Comparison of ENCODE assay signal across 30 mouse cellular contexts in the genomic region with DNA sequence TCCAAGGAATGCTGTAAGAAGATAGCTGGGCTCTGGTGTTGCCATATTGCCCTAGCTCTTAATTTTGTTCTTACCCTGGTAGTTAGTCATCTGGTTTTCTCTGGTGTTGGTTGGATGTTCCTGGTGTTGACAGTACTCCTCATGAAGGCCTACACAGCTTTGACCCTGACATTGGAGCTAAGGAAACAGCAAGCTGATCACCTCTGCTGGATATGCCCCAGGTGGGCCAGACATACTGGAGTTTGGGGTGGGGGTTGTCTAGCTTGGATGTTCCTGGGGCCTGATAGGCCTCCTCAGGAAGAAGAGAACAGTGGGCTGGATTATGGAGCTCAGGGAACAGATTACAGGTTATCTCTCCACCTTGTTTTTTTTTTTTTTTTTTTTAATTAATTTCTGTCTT.
"Had no signal": no experiment of that assay in that cellular context is flagged by ENCODE, and none has a peak within 500 bp of the region (broad histone marks: within the 10 kb centered on the region; RNA-seq: fewer than 3 reads in every experiment).

No protein-coding gene starts in this region.

- H3K9ac ChIP-seq: heart, embryonic 12.5 days; heart, embryonic 13.5 days; heart, embryonic 15.5 days; hindbrain, embryonic 12.5 days; hindbrain, embryonic 13.5 days; hindbrain, embryonic 14.5 days; hindbrain, embryonic 15.5 days; intestine, embryonic 15.5 days; kidney, embryonic 15.5 days had no signal

- H3K27me3 ChIP-seq: heart, embryonic 12.5 days; heart, embryonic 13.5 days; heart, embryonic 15.5 days; hindbrain, embryonic 12.5 days; hindbrain, embryonic 13.5 days; hindbrain, embryonic 15.5 days; intestine, embryonic 15.5 days; kidney, embryonic 15.5 days had no signal

- H3K36me3 ChIP-seq: heart, embryonic 12.5 days; heart, embryonic 13.5 days; heart, embryonic 15.5 days; hindbrain, embryonic 10.5 days; hindbrain, embryonic 12.5 days; hindbrain, embryonic 13.5 days; hindbrain, embryonic 15.5 days; intestine, embryonic 15.5 days; kidney, embryonic 15.5 days had no signal

- H3K4me1 ChIP-seq: heart, embryonic 12.5 days; heart, embryonic 15.5 days; hindbrain, embryonic 10.5 days; hindbrain, embryonic 12.5 days; hindbrain, embryonic 13.5 days; hindbrain, embryonic 15.5 days; intestine, embryonic 15.5 days; kidney, embryonic 15.5 days had no signal

- H3K4me3 ChIP-seq: heart, embryonic 12.5 days; heart, embryonic 13.5 days; heart, embryonic 15.5 days; hindbrain, embryonic 10.5 days; hindbrain, embryonic 12.5 days; hindbrain, embryonic 13.5 days; hindbrain, embryonic 15.5 days; intestine, embryonic 15.5 days; kidney, embryonic 15.5 days; layer of hippocampus, adult 2 months; left cerebral cortex, adult 2 months had no signal

- DNase-seq: heart, postnatal 10 days; heart, postnatal 14 days; heart, postnatal 36 days; heart, postnatal 4 days; kidney, adult 11 months; kidney, adult 18-20 months; kidney, adult 2 months; kidney, adult 8-10 months; kidney, adult 9 months; kidney, postnatal 10 days; kidney, postnatal 14 days; kidney, postnatal 25 days; kidney, postnatal 36 days; kidney, postnatal 4 days; layer of hippocampus, adult 9-11 months; layer of hippocampus, postnatal 36 days had no signal

- H3K9me3 ChIP-seq: heart, embryonic 12.5 days; heart, embryonic 13.5 days; heart, embryonic 15.5 days; hindbrain, embryonic 10.5 days; hindbrain, embryonic 12.5 days; hindbrain, embryonic 13.5 days; hindbrain, embryonic 15.5 days; intestine, embryonic 15.5 days; kidney, embryonic 15.5 days had no signal

- H3K27ac ChIP-seq: heart, embryonic 13.5 days; heart, embryonic 15.5 days; hindbrain, embryonic 10.5 days; hindbrain, embryonic 12.5 days; hindbrain, embryonic 13.5 days; hindbrain, embryonic 14.5 days; hindbrain, embryonic 15.5 days; hindbrain, postnatal 0 days; intestine, embryonic 15.5 days; kidney, embryonic 15.5 days; kidney, postnatal 0 days; layer of hippocampus, adult 2 months; left cerebral cortex, adult 2 months had no signal
